Mouse (Mus musculus): Measurements from ENCODE around the gene Tubg2.

Gene Tubg2

DNA sequence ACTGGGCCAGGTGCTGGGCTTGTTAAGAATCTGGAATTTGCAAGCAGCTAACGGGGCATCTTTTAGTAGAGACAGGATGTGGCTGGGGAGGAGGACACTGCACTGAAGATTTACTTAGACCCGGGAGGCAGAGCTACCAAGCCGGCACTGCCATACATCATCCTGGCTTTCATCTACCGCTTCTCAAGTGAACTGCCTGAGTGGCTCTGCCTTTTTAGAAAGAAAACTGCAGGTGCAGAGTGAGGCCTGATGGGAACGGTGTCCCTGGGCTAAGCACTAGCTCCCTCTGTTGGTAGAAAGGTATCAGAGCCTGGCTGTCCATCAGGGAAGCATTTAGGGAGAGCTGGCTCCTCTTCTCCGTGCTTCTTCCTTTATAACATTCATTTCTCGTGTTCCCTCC, 45.3 kb downstream of the Tubg2 start:
- peak; percentile 90 for DNase-seq

All from cerebellum, adult 9-10 months (tissue).